Mouse (Mus musculus) neural tube, embryonic 14.5 days (tissue): ENCODE data around the gene Atp2c2. TPM values are rescaled to one million over a fixed set of nuclear protein-coding genes. Genes with fewer than 3 reads are reported as not detected.

Source experiments
- ATAC-seq: fragments of 200-750 bp; cut with Nextera tagmentation; 2 replicates; pipeline ENCODE4 v1.8.0; 2017; ENCODE audit warnings: low read depth, mild to moderate bottlenecking, moderate TSS enrichment, moderate library complexity
- H3K27ac ChIP-seq: fragments of 300-500 bp; sonication (generic); 2 replicates; pipeline ENCODE4 v1.5.1; 2014; ENCODE audit warnings: low read depth, mild to moderate bottlenecking, control low read depth, low read length, moderate library complexity, mixed read lengths
- H3K27me3 ChIP-seq: fragments of 300-500 bp; sonication (generic); 2 replicates; pipeline ENCODE4 v1.6.1; 2014; ENCODE audit warnings: low read length; ENCODE audit not compliant: control insufficient read depth, insufficient read depth
- H3K36me3 ChIP-seq: fragments of 300-500 bp; sonication (generic); 2 replicates; pipeline ENCODE4 v1.6.1; 2014; ENCODE audit warnings: low read length, mixed read lengths; ENCODE audit not compliant: control insufficient read depth, insufficient read depth
- H3K4me1 ChIP-seq: fragments of 300-500 bp; sonication (generic); 2 replicates; pipeline ENCODE4 v1.6.1; 2014; ENCODE audit warnings: low read length; ENCODE audit not compliant: control insufficient read depth, insufficient read depth
- H3K4me2 ChIP-seq: fragments of 300-500 bp; sonication (generic); 2 replicates; pipeline ENCODE4 v1.6.1; 2014; ENCODE audit warnings: mild to moderate bottlenecking, low read depth, low read length, control low read depth
- H3K4me3 ChIP-seq: fragments of 300-500 bp; sonication (generic); 2 replicates; pipeline ENCODE4 v1.5.1; 2014; ENCODE audit warnings: low read depth, low read length, control low read depth, mixed read lengths
- H3K9ac ChIP-seq: fragments of 300-500 bp; sonication (generic); replicated peaks from 2 replicates; pipeline ENCODE4 v1.6.1; 2014; ENCODE audit warnings: low read depth, mild to moderate bottlenecking, control low read depth, low read length, mixed read lengths
- H3K9me3 ChIP-seq: fragments of 300-500 bp; sonication (generic); 2 replicates; pipeline ENCODE4 v1.6.1; 2016; ENCODE audit warnings: low read length; ENCODE audit not compliant: control insufficient read depth
- WGBS: fragments of 180-500 bp; shearing (Covaris S2); extraction: QIAGEN DNeasy Blood & Tissue Kit; methylation state at CpG from one replicate; pipeline ENCODE4 v1.1.7; 2014; 5-methylcytosine and 5-hydroxymethylcytosine counted together
- polyA plus RNA-seq: library from polyadenylated mRNA; unstranded; fragments of >200 nt; fragmentation: Nextera tagmentation; extraction: Ambion mirVana; gene quantifications from 2 replicates; pipeline ENCODE4 v1.2.1, GENCODE M21; 2014

Atp2c2 gene
- polyA plus RNA-seq, 1 experiment from 2014 or later: 0.08 TPM

- no peak overlapping the region for H3K4me3 ChIP-seq
- 89% methylated on average over 8 of the region's 8 CpGs for WGBS
- no peaks in the 10 kb centered on the region for H3K9me3 ChIP-seq
- ATAC-seq: no peak
- H3K4me1 ChIP-seq: no peaks in the 10 kb centered on the region
- H3K27ac ChIP-seq: no peak overlapping the region
- no peaks in the 10 kb centered on the region for H3K27me3 ChIP-seq
- no peaks in the 10 kb centered on the region for H3K36me3 ChIP-seq
- H3K9ac ChIP-seq: no peak overlapping the region
- H3K4me2 ChIP-seq: no peak overlapping the region
Measured at GRCm38 (mm10) chr8:119727093-119727492, 27.3 kb downstream of the Atp2c2 start.

GRCm38 (mm10) chr8:119728351-119728895 lies 28.6 kb downstream of the Atp2c2 start:
- WGBS: 91% methylated on average over 8 of the region's 8 CpGs
- ATAC-seq: no peak

GRCm38 (mm10) chr8:119732072-119732471 lies 32.3 kb downstream of the Atp2c2 start:
- WGBS: 80% methylated on average over 13 of the region's 13 CpGs
- no peak for ATAC-seq
- H3K27me3 ChIP-seq: no peaks in the 10 kb centered on the region
- no peak overlapping the region for H3K4me2 ChIP-seq
- H3K27ac ChIP-seq: no peak overlapping the region
- H3K4me1 ChIP-seq: no peaks in the 10 kb centered on the region
- no peak overlapping the region for H3K4me3 ChIP-seq
- H3K9ac ChIP-seq: no peak overlapping the region
- H3K9me3 ChIP-seq: no peaks in the 10 kb centered on the region
- no peaks in the 10 kb centered on the region for H3K36me3 ChIP-seq

More at GRCm38 (mm10) chr8:119728351-119728895, 28.6 kb downstream of the Atp2c2 start:
- Histone ChIP-seq H3K27ac (no peak overlapping the region), H3K36me3 (no peaks in the 10 kb centered on the region), H3K9ac (no peak overlapping the region), H3K4me1 (no peaks in the 10 kb centered on the region), H3K9me3 (no peaks in the 10 kb centered on the region), H3K4me3 (no peak overlapping the region), H3K4me2 (no peak overlapping the region), H3K27me3 (no peaks in the 10 kb centered on the region)

GRCm38 (mm10) chr8:119736348-119736917 lies 36.6 kb downstream of the Atp2c2 start:
- H3K9ac ChIP-seq: no peak overlapping the region
- no peak for ATAC-seq
- no peaks in the 10 kb centered on the region for H3K9me3 ChIP-seq
- H3K27ac ChIP-seq: no peak overlapping the region
- H3K4me1 ChIP-seq: no peaks in the 10 kb centered on the region
- H3K27me3 ChIP-seq: no peaks in the 10 kb centered on the region
- no peaks in the 10 kb centered on the region for H3K36me3 ChIP-seq
- H3K4me3 ChIP-seq: no peak overlapping the region
- WGBS: 88% methylated on average over 10 of the region's 10 CpGs
- H3K4me2 ChIP-seq: no peak overlapping the region

- ATAC-seq: no peak
- no peak overlapping the region for H3K4me2 ChIP-seq
- H3K4me3 ChIP-seq: no peak overlapping the region
- WGBS: 85% methylated on average over 11 of the region's 11 CpGs
- no peak overlapping the region for H3K9ac ChIP-seq
- no peaks in the 10 kb centered on the region for H3K36me3 ChIP-seq
- H3K27ac ChIP-seq: no peak overlapping the region
- H3K9me3 ChIP-seq: no peaks in the 10 kb centered on the region
- H3K4me1 ChIP-seq: no peaks in the 10 kb centered on the region
- no peaks in the 10 kb centered on the region for H3K27me3 ChIP-seq
Measured at GRCm38 (mm10) chr8:119737093-119737900, 37.5 kb downstream of the Atp2c2 start.

GRCm38 (mm10) chr8:119738129-119738907 lies 38.5 kb downstream of the Atp2c2 start:
- H3K4me3 ChIP-seq: no peak overlapping the region
- H3K27ac ChIP-seq: no peak overlapping the region
- H3K4me1 ChIP-seq: no peaks in the 10 kb centered on the region
- no peaks in the 10 kb centered on the region for H3K27me3 ChIP-seq
- WGBS: 79% methylated on average over 19 of the region's 19 CpGs
- no peak overlapping the region for H3K9ac ChIP-seq
- no peak overlapping the region for H3K4me2 ChIP-seq
- H3K36me3 ChIP-seq: no peaks in the 10 kb centered on the region
- ATAC-seq: no peak
- H3K9me3 ChIP-seq: no peaks in the 10 kb centered on the region

- Histone ChIP-seq H3K27me3 (no peaks in the 10 kb centered on the region), H3K4me3 (no peak overlapping the region), H3K9me3 (no peaks in the 10 kb centered on the region), H3K36me3 (no peaks in the 10 kb centered on the region), H3K27ac (no peak overlapping the region), H3K4me2 (no peak overlapping the region), H3K9ac (no peak overlapping the region), H3K4me1 (no peaks in the 10 kb centered on the region)
- ATAC-seq: no peak
- WGBS: 60% methylated on average over 4 of the region's 4 CpGs
Measured at GRCm38 (mm10) chr8:119740634-119741033, 40.8 kb downstream of the Atp2c2 start.

GRCm38 (mm10) chr8:119742409-119742808 lies 42.6 kb downstream of the Atp2c2 start:
- Histone ChIP-seq H3K4me3 (no peak overlapping the region), H3K27me3 (no peaks in the 10 kb centered on the region), H3K36me3 (no peaks in the 10 kb centered on the region), H3K27ac (no peak overlapping the region), H3K9me3 (no peaks in the 10 kb centered on the region), H3K9ac (no peak overlapping the region), H3K4me2 (no peak overlapping the region), H3K4me1 (no peaks in the 10 kb centered on the region)
- WGBS: 89% methylated on average over 7 of the region's 7 CpGs
- no peak for ATAC-seq
